In the genomic region with DNA sequence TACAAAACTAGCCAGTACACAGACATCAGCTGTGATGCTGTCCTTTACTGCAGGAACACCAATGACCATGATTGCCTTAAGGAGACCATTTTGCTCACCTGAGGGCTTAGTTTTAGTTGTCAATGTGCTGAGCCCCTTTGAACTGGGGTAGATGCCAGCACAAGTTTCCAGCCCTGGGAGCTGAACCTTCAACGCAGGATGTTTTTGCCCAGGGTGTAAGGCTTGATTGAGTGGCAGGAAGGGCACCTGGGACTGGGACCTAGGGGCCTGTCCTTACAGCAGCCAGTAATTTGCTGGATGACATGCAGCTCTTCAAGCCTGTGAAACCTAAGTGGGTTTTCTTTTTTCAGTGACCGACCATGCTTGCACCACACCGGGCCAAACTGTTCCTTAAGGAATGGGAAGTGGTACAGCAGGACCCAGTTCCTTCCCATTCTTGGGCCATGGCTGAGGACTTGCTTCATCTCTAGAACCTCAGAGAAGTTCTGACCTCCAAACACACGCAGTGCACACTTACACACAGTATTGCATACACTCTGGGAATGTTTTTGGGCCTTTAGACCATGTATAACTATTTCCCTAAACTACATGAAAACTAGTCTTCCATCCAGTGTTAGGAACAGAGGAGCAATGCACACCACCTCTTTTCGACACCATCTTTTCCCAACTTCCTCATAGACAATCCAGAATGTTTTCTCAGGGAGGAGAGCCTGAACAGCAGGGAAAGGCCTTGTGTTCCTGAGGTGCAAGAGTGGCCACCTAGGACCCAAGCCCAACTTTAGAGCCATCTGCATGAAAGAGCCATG, we compare ENCODE assay signal across 9 mouse cellular contexts. TPM values are rescaled to one million over a fixed set of nuclear protein-coding genes. Genes with fewer than 3 reads are reported as not detected.
A peak's percentile ranks its signal among the peaks of the same experiment; 100 is the strongest.
DNase-seq lines count a peak whose midpoint lies in the region; ATAC-seq and TF ChIP-seq lines count a peak whose summit lies in the region.
"Had no signal": no experiment of that assay in that cellular context is flagged by ENCODE, and none has a peak within 500 bp of the region (broad histone marks: within the 10 kb centered on the region; RNA-seq: fewer than 3 reads in every experiment).

No protein-coding gene starts in this region.

- peak; percentile 67; the same call in 1 of the 2 replicates for TF ChIP-seq EP300 in heart, adult 2 months (IDR thresholded peaks at IDR 0.05; ENCODE audit: insufficient read depth, low read depth, low read length)

- ATAC-seq in forebrain, embryonic 16.5 days = peak; percentile 14
- ATAC-seq in kidney, embryonic 15.5 days (replicated peaks; ENCODE audit: low FRiP score) = peak; percentile 47
- ATAC-seq in megakaryocyte-erythroid progenitor cell, adult 5-6 weeks (replicated peaks; ENCODE audit: low FRiP score, low TSS enrichment, poor library complexity, severe bottlenecking) = peak; percentile 27; the same call in 1 of the 2 replicates

- intact Hi-C loops in heart, adult 2 months (cut with DNase I) = no loop called here
- intact Hi-C loops in heart, postnatal 25 days (cut with DNase I) = no loop called here

- H3K27ac ChIP-seq in heart, adult 2 months = peak overlapping the region; percentile 100
- H3K27ac ChIP-seq in forebrain, embryonic 16.5 days (ENCODE audit: low read length) = peak overlapping the region; percentile 28; the same call in 1 of the 2 replicates
- H3K27ac ChIP-seq in kidney, embryonic 15.5 days = peak overlapping the region; percentile 78
- H3K27ac ChIP-seq: macrophage had no signal

- H3K4me3 ChIP-seq in heart, adult 2 months = 0 out of 2 replicates have a peak overlapping the region, but pooled peaks have one; percentile 89
- H3K4me3 ChIP-seq in forebrain, embryonic 16.5 days (replicated peaks; ENCODE audit: low read length) = peak overlapping the region; percentile 17; the same call in 1 of the 2 replicates
- H3K4me3 ChIP-seq in kidney, embryonic 15.5 days (replicated peaks) = peak overlapping the region; percentile 70

- H3K9me3 ChIP-seq in forebrain, embryonic 16.5 days (ENCODE audit: control insufficient read depth, low read length) = no peaks in the 10 kb centered on the region
- H3K9me3 ChIP-seq in kidney, embryonic 15.5 days (replicated peaks) = no peaks in the 10 kb centered on the region

- no peaks in the 10 kb centered on the region for H3K27me3 ChIP-seq in heart, adult 2 months (ENCODE audit: control insufficient read depth, insufficient read depth, low read length)
- no peaks in the 10 kb centered on the region for H3K27me3 ChIP-seq in forebrain, embryonic 16.5 days (replicated peaks; ENCODE audit: control insufficient read depth, insufficient read depth, low read length)
- H3K27me3 ChIP-seq in kidney, embryonic 15.5 days = no peaks in the 10 kb centered on the region

- H3K79me2 ChIP-seq in heart, adult 2 months (replicated peaks; ENCODE audit: control insufficient read depth, insufficient read depth, low read length) = peaks cover 2% of the 10 kb centered on the region

- DNase-seq in heart, adult 2 months = peak; percentile 44 to 52
- no peak for DNase-seq in heart, postnatal 25 days (ENCODE audit: low spot score)
- DNase-seq in brain, embryonic 14.5 days (ENCODE audit: low read depth) = no peak
- no peak for DNase-seq in thymus, adult 18-20 months
- DNase-seq in right cerebral cortex, postnatal 25 days = no peak

- H3K4me1 ChIP-seq in heart, adult 2 months (ENCODE audit: control insufficient read depth, insufficient read depth, low read length) = peaks cover 10% of the 10 kb centered on the region
- peaks cover 39% of the 10 kb centered on the region for H3K4me1 ChIP-seq in forebrain, embryonic 16.5 days (replicated peaks; ENCODE audit: control insufficient read depth, insufficient read depth, low read length)
- H3K4me1 ChIP-seq in kidney, embryonic 15.5 days = peaks cover 35% of the 10 kb centered on the region

- TF ChIP-seq CTCF in heart, adult 2 months (IDR thresholded peaks at IDR 0.05) = no peak
- TF ChIP-seq CTCF in brain, embryonic 14.5 days (IDR thresholded peaks at IDR 0.05; ENCODE audit: borderline replicate concordance, extremely low read depth, insufficient read depth, insufficient read length) = no peak

- WGBS in heart, adult 2 months = 10% methylated on average over 5 of the region's 5 CpGs
- WGBS in forebrain, embryonic 16.5 days = 27% methylated on average over 5 of the region's 5 CpGs
- 30% methylated on average over 5 of the region's 5 CpGs for WGBS in kidney, embryonic 15.5 days

- H3K36me3 ChIP-seq in heart, adult 2 months (ENCODE audit: control insufficient read depth, insufficient read depth, low read length) = peaks cover 35% of the 10 kb centered on the region
- peaks cover 15% of the 10 kb centered on the region for H3K36me3 ChIP-seq in forebrain, embryonic 16.5 days (ENCODE audit: control insufficient read depth, insufficient read depth)
- peaks cover 40% of the 10 kb centered on the region for H3K36me3 ChIP-seq in kidney, embryonic 15.5 days

- peak; percentile 61 for TF ChIP-seq POLR2A in heart, adult 2 months (IDR thresholded peaks at IDR 0.05; ENCODE audit: insufficient read depth, low read depth, low read length)
- 0 out of 2 replicates have a peak, but pooled peaks have one; percentile 15 for TF ChIP-seq POLR2A in brain, embryonic 14.5 days (IDR thresholded peaks at IDR 0.05; ENCODE audit: borderline replicate concordance, extremely low read depth, insufficient read depth, insufficient read length, poor library complexity, severe bottlenecking)

- H3K9ac ChIP-seq in heart, adult 2 months (ENCODE audit: low read depth, low read length) = peak overlapping the region; percentile 6; the same call in 1 of the 2 replicates
- H3K9ac ChIP-seq in forebrain, embryonic 16.5 days (replicated peaks; ENCODE audit: low read depth, low read length) = 0 out of 2 replicates have a peak overlapping the region, but pooled peaks have one; percentile 9
- 0 out of 2 replicates have a peak overlapping the region, but pooled peaks have one; percentile 21 for H3K9ac ChIP-seq in kidney, embryonic 15.5 days

- H3K4me2 ChIP-seq in forebrain, embryonic 16.5 days (ENCODE audit: low read length) = peak overlapping the region; percentile 100
- peak overlapping the region; percentile 77 for H3K4me2 ChIP-seq in kidney, embryonic 15.5 days

RNA-seq across cellular contexts. Expression of gene Scyl1, which starts 23.8 kb away (rescaled TPM):
- total RNA-seq in heart, adult 2 months (2021) = 10 to 100 TPM; 57.2 to 70.0 TPM
- 95.6 and 113 TPM in 2 replicates for polyA plus RNA-seq in heart, adult 2 months (2012; rRNA removed)
- 10 to 100 TPM; 63.5 to 64.1 TPM for total RNA-seq in heart, postnatal 25 days (2021)
- 130 and 153 TPM in 2 replicates for polyA plus RNA-seq in brain, embryonic 14.5 days (2012; rRNA removed)
- polyA plus RNA-seq in forebrain, embryonic 16.5 days (2015; fragmentation: Nextera tagmentation; extraction: Ambion mirVana) = 66.2 and 79.4 TPM in 2 replicates
- polyA plus RNA-seq in kidney, embryonic 15.5 days (2015; fragmentation: Nextera tagmentation; extraction: Ambion mirVana) = 69.6 and 76.0 TPM in 2 replicates
- 28.7 and 43.4 TPM in 2 replicates for total RNA-seq in megakaryocyte-erythroid progenitor cell, adult 5-6 weeks (2014; fragmentation: Nextera tagmentation)
- 20.2 and 23.1 TPM in 2 replicates for total RNA-seq in megakaryocyte-erythroid progenitor cell, adult 5-6 weeks (2017)

RNA-seq across cellular contexts. Expression of gene Ltbp3, which starts 54.3 kb away (rescaled TPM):
- total RNA-seq in heart, adult 2 months (2021) = 10 to 100 TPM; 30.7 to 34.2 TPM
- 61.3 and 61.5 TPM in 2 replicates for polyA plus RNA-seq in heart, adult 2 months (2012; rRNA removed)
- 10 to 100 TPM; 36.6 to 37.2 TPM for total RNA-seq in heart, postnatal 25 days (2021)
- polyA plus RNA-seq in brain, embryonic 14.5 days (2012; rRNA removed) = 52.1 and 70.3 TPM in 2 replicates
- polyA plus RNA-seq in forebrain, embryonic 16.5 days (2015; fragmentation: Nextera tagmentation; extraction: Ambion mirVana) = 11.4 and 11.6 TPM in 2 replicates
- 18.5 and 18.8 TPM in 2 replicates for polyA plus RNA-seq in kidney, embryonic 15.5 days (2015; fragmentation: Nextera tagmentation; extraction: Ambion mirVana)
- total RNA-seq in megakaryocyte-erythroid progenitor cell, adult 5-6 weeks (2014; fragmentation: Nextera tagmentation) = 3.5 and 4.4 TPM in 2 replicates
- total RNA-seq in megakaryocyte-erythroid progenitor cell, adult 5-6 weeks (2017) = 3.4 TPM in 2 replicates

Comparison
In these comparisons a context has a peak if more than half of its experiments do, and no peak if none do; other contexts are left out.
1. DNase-seq: peak in heart, adult 2 months (2 of 2); none in heart, postnatal 25 days (single experiment), brain, embryonic 14.5 days (single experiment), thymus, adult 18-20 months (0 of 2) and right cerebral cortex, postnatal 25 days (single experiment).
2. H3K27ac ChIP-seq: peak in every context shown above with its lines; median percentile 100 in heart, adult 2 months; 78 in kidney, embryonic 15.5 days; 28 in forebrain, embryonic 16.5 days.
3. H3K4me3 ChIP-seq: peak in every context shown above with its lines; median percentile 89 in heart, adult 2 months; 70 in kidney, embryonic 15.5 days; 17 in forebrain, embryonic 16.5 days.
4. Peak in every context shown above with its lines, with median percentiles within 50 percentile points of each other: H3K9ac ChIP-seq and ATAC-seq.